Mouse (Mus musculus) testis, adult 2 months (tissue): ENCODE measurements at regions not wholly inside any gene's neighbourhood (a gene's known extent, or its start where the extent isn't known, plus 50 kb on each side); places are given as distances from the start of the nearest gene placed in this dataset.

Source experiments
- H3K27ac ChIP-seq: fragments of 200-500 bp; 2 replicates; pipeline ENCODE4 v1.5.1; 2012; ENCODE audit warnings: low read depth, low read length; ENCODE audit not compliant: control insufficient read depth, insufficient read depth
- H3K27me3 ChIP-seq: fragments of 200-500 bp; 2 replicates; pipeline ENCODE4 v1.6.1; 2012; ENCODE audit warnings: mild to moderate bottlenecking, low read length, moderate library complexity; ENCODE audit not compliant: control insufficient read depth, insufficient read depth
- H3K36me3 ChIP-seq: fragments of 200-500 bp; 2 replicates; pipeline ENCODE4 v1.6.1; 2012; ENCODE audit warnings: mild to moderate bottlenecking, low read length; ENCODE audit not compliant: control insufficient read depth, insufficient read depth
- H3K4me1 ChIP-seq: fragments of 200-500 bp; 2 replicates; pipeline ENCODE4 v1.6.1; 2012; ENCODE audit warnings: low read length; ENCODE audit not compliant: control insufficient read depth, insufficient read depth
- H3K4me3 ChIP-seq: fragments of 200-500 bp; 2 replicates; pipeline ENCODE4 v1.5.1; 2012; ENCODE audit warnings: low read depth, mild to moderate bottlenecking, low read length, moderate library complexity, mixed read lengths; ENCODE audit not compliant: control insufficient read depth
- CTCF ChIP-seq: fragments of 200-500 bp; IDR thresholded peaks from 2 replicates; pipeline ENCODE4 v1.5.1; 2012; ENCODE audit warnings: low read depth, mild to moderate bottlenecking, inconsistent platforms, low read length, moderate library complexity; ENCODE audit not compliant: control insufficient read depth, insufficient read depth, insufficient replicate concordance
- POLR2A ChIP-seq: fragments of 200-500 bp; IDR thresholded peaks from 2 replicates; pipeline ENCODE4 v1.6.1; 2012; ENCODE audit warnings: low read depth, mild to moderate bottlenecking, inconsistent platforms, low read length, moderate library complexity; ENCODE audit not compliant: control insufficient read depth

GRCm38 (mm10) chr13:117413616-117414015, 188.5 kb upstream of the Hcn1 start:
- H3K4me1 ChIP-seq = no peaks in the 10 kb centered on the region

GRCm38 (mm10) chr13:117423558-117423957, 178.6 kb upstream of the Hcn1 start:
- Histone ChIP-seq H3K27ac (no peak overlapping the region), H3K27me3 (no peaks in the 10 kb centered on the region), H3K4me1 (no peaks in the 10 kb centered on the region), H3K4me3 (no peak overlapping the region), H3K36me3 (no peaks in the 10 kb centered on the region)
- no peak for TF ChIP-seq CTCF
- TF ChIP-seq POLR2A = no peak

More at GRCm38 (mm10) chr13:117413616-117414015, 188.5 kb upstream of the Hcn1 start:
- H3K4me3 ChIP-seq = no peak overlapping the region
- H3K36me3 ChIP-seq = no peaks in the 10 kb centered on the region
- H3K27me3 ChIP-seq = no peaks in the 10 kb centered on the region
- TF ChIP-seq POLR2A (no peak), CTCF (no peak)
- no peak overlapping the region for H3K27ac ChIP-seq

- H3K27ac ChIP-seq = no peak overlapping the region
- TF ChIP-seq POLR2A (no peak), CTCF (no peak)
- H3K4me3 ChIP-seq = no peak overlapping the region
- H3K27me3 ChIP-seq = no peaks in the 10 kb centered on the region
- H3K36me3 ChIP-seq = no peaks in the 10 kb centered on the region
- H3K4me1 ChIP-seq = peaks cover 3% of the 10 kb centered on the region
These were observed 177.1 kb upstream of the Hcn1 start for GRCm38 (mm10) chr13:117425015-117425414.

GRCm38 (mm10) chr13:117467407-117467806, 134.7 kb upstream of the Hcn1 start:
- no peak overlapping the region for H3K4me3 ChIP-seq
- no peak overlapping the region for H3K27ac ChIP-seq
- H3K36me3 ChIP-seq = no peaks in the 10 kb centered on the region
- H3K4me1 ChIP-seq = no peaks in the 10 kb centered on the region
- H3K27me3 ChIP-seq = no peaks in the 10 kb centered on the region
- TF ChIP-seq CTCF (no peak), POLR2A (no peak)

GRCm38 (mm10) chr13:117472726-117473125, 129.4 kb upstream of the Hcn1 start:
- Histone ChIP-seq H3K27me3 (no peaks in the 10 kb centered on the region), H3K4me1 (no peaks in the 10 kb centered on the region), H3K4me3 (no peak overlapping the region), H3K27ac (no peak overlapping the region), H3K36me3 (no peaks in the 10 kb centered on the region)
- TF ChIP-seq POLR2A (no peak), CTCF (no peak)

- Histone ChIP-seq H3K27me3 (no peaks in the 10 kb centered on the region), H3K27ac (no peak overlapping the region), H3K4me1 (no peaks in the 10 kb centered on the region), H3K4me3 (no peak overlapping the region), H3K36me3 (no peaks in the 10 kb centered on the region)
- TF ChIP-seq POLR2A = no peak
- TF ChIP-seq CTCF = no peak
These were observed 119.5 kb upstream of the Hcn1 start for GRCm38 (mm10) chr13:117482624-117483023.

- TF ChIP-seq CTCF (no peak), POLR2A (no peak)
- Histone ChIP-seq H3K27ac (no peak overlapping the region), H3K4me3 (no peak overlapping the region), H3K27me3 (no peaks in the 10 kb centered on the region), H3K36me3 (no peaks in the 10 kb centered on the region), H3K4me1 (no peaks in the 10 kb centered on the region)
These were observed 93.4 kb upstream of the Hcn1 start for GRCm38 (mm10) chr13:117508746-117509145.

GRCm38 (mm10) chr13:117550108-117550507, 52.0 kb upstream of the Hcn1 start:
- no peaks in the 10 kb centered on the region for H3K36me3 ChIP-seq
- no peaks in the 10 kb centered on the region for H3K4me1 ChIP-seq
- no peak overlapping the region for H3K4me3 ChIP-seq
- H3K27me3 ChIP-seq = no peaks in the 10 kb centered on the region
- H3K27ac ChIP-seq = no peak overlapping the region
- peak; percentile 80; the same call in 1 of the 2 replicates for TF ChIP-seq CTCF
- TF ChIP-seq POLR2A = no peak
